Comparison of ENCODE assay signal across 16 mouse cellular contexts in the genomic region with DNA sequence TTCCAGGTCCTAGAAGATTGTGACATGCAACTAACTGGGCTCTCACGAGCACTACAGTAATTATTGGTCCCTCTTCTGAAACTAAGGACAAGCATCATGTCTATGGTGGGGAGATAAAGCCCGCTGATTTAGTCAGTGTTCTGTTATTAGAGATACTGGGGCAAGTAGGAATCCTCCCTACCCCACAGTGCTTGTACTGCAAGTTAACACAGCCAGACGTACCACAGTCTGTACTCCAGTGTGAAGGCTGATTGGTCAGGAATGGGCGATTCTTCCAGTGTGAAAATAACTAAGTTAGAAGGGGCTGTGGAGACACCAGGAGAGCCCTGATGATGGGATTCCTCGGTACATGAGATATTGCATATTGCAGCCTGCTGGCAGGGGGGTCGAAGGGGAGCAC. TPM values are rescaled to one million over a fixed set of nuclear protein-coding genes. Genes with fewer than 3 reads are reported as not detected.
A peak's percentile ranks its signal among the peaks of the same experiment; 100 is the strongest.
DNase-seq lines count a peak whose midpoint lies in the region; ATAC-seq and TF ChIP-seq lines count a peak whose summit lies in the region.
"Had no signal": no experiment of that assay in that cellular context is flagged by ENCODE, and none has a peak within 500 bp of the region (broad histone marks: within the 10 kb centered on the region; RNA-seq: fewer than 3 reads in every experiment).

No protein-coding gene starts in this region.

- peak; percentile 13 for DNase-seq in cerebellum, adult 9-10 months
- no peak for DNase-seq in cerebellum, adult 8-10 months
- DNase-seq in kidney, adult 2 months, result no peak
- DNase-seq in frontal cortex, postnatal 25 days (ENCODE audit: low spot score in 2 of 2), result no peak
- no peak for DNase-seq in T-cell, adult 2 months (ENCODE audit: low spot score)

- WGBS in kidney, embryonic 16.5 days, result 80% methylated on average over 6 of the region's 6 CpGs
- WGBS in kidney, adult 2 months, result 68% methylated on average over 6 of the region's 6 CpGs
- whole genome bisulfite sequencing in intestine, embryonic 15.5 days, result 82% methylated on average over 6 of the region's 6 CpGs

- peaks cover 28% of the 10 kb centered on the region for H3K36me3 ChIP-seq in kidney, embryonic 16.5 days (ENCODE audit: insufficient read depth, low read length)
- H3K36me3 ChIP-seq in kidney, adult 2 months (ENCODE audit: control insufficient read depth, insufficient read depth, low read length), result peaks cover 1% of the 10 kb centered on the region; the same call in 1 of the 2 replicates
- H3K36me3 ChIP-seq in intestine, embryonic 15.5 days, result peaks cover 19% of the 10 kb centered on the region

- H3K4me1 ChIP-seq in kidney, embryonic 16.5 days (ENCODE audit: insufficient read depth, low read length), result peaks cover 16% of the 10 kb centered on the region
- H3K4me1 ChIP-seq in kidney, adult 2 months (ENCODE audit: control insufficient read depth, insufficient read depth, low read length), result peaks cover 21% of the 10 kb centered on the region
- H3K4me1 ChIP-seq in intestine, embryonic 15.5 days (replicated peaks), result peaks cover 9% of the 10 kb centered on the region; the same call in 1 of the 2 replicates

- H3K9me3 ChIP-seq in kidney, embryonic 16.5 days (ENCODE audit: low read length), result no peaks in the 10 kb centered on the region
- H3K9me3 ChIP-seq in intestine, embryonic 15.5 days, result no peaks in the 10 kb centered on the region

- H3K9ac ChIP-seq in kidney, embryonic 16.5 days (replicated peaks; ENCODE audit: low read length), result no peak overlapping the region
- no peak overlapping the region for H3K9ac ChIP-seq in intestine, embryonic 15.5 days
- H3K9ac ChIP-seq: lung, embryonic 14.5 days had no signal

- no peaks in the 10 kb centered on the region for H3K27me3 ChIP-seq in kidney, embryonic 16.5 days (ENCODE audit: insufficient read depth, low read length)
- no peaks in the 10 kb centered on the region for H3K27me3 ChIP-seq in kidney, adult 2 months (replicated peaks; ENCODE audit: control insufficient read depth, insufficient read depth, low read length)
- H3K27me3 ChIP-seq in intestine, embryonic 15.5 days (replicated peaks), result no peaks in the 10 kb centered on the region
- H3K27me3 ChIP-seq: CH12.LX, Patski had no signal

- H3K27ac ChIP-seq in kidney, embryonic 16.5 days (ENCODE audit: low read length), result peak overlapping the region; percentile 60
- no peak overlapping the region; the same call in 1 of the 2 replicates for H3K27ac ChIP-seq in kidney, adult 2 months (ENCODE audit: insufficient read depth, low read depth, low read length)
- H3K27ac ChIP-seq in intestine, embryonic 15.5 days, result peak overlapping the region; percentile 70

- H3K4me2 ChIP-seq in kidney, embryonic 16.5 days (replicated peaks; ENCODE audit: low read depth, low read length), result no peak overlapping the region
- H3K4me2 ChIP-seq in intestine, embryonic 15.5 days (replicated peaks), result peak overlapping the region; percentile 20; the same call in 1 of the 2 replicates

- TF ChIP-seq POLR2A in kidney, adult 2 months (IDR thresholded peaks at IDR 0.05; ENCODE audit: low read depth, low read length), result no peak

- H3K4me3 ChIP-seq in kidney, embryonic 16.5 days (ENCODE audit: low read length), result no peak overlapping the region
- no peak overlapping the region for H3K4me3 ChIP-seq in kidney, adult 2 months (ENCODE audit: insufficient read depth, low read depth, low read length)
- no peak overlapping the region for H3K4me3 ChIP-seq in intestine, embryonic 15.5 days (replicated peaks)
- H3K4me3 ChIP-seq: myocyte had no signal

- no peak for ATAC-seq in kidney, embryonic 16.5 days (ENCODE audit: low FRiP score, low TSS enrichment)
- no peak; the same call in 1 of the 2 replicates for ATAC-seq in intestine, embryonic 15.5 days
- peak; percentile 47 for ATAC-seq in megakaryocyte progenitor cell, adult 5-6 weeks (replicated peaks; ENCODE audit: poor library complexity)

- no peak for TF ChIP-seq CTCF in kidney, adult 2 months (conservative IDR thresholded peaks at IDR 0.05; ENCODE audit: insufficient read depth, insufficient read length, low read depth, low read length)

RNA-seq across cellular contexts. Expression of a gene that starts 7.7 kb away (rescaled TPM):
- 70.2 and 77.9 TPM in 2 replicates for polyA plus RNA-seq in kidney, embryonic 16.5 days (2015; fragmentation: Nextera tagmentation; extraction: Ambion mirVana)
- 18.2 and 25.8 TPM in 2 replicates for polyA plus RNA-seq in kidney, adult 2 months (2012; rRNA removed)
- polyA plus RNA-seq in intestine, embryonic 15.5 days (2015; fragmentation: Nextera tagmentation; extraction: Ambion mirVana), result 72.8 and 73.2 TPM in 2 replicates
- 39.8 and 42.4 TPM in 2 replicates for total RNA-seq in megakaryocyte progenitor cell, adult 5-6 weeks (2015)
- 57.9 and 60.9 TPM in 2 replicates for total RNA-seq in megakaryocyte progenitor cell, adult 5-6 weeks (2017)

RNA-seq across cellular contexts. Expression of a gene that starts 7.8 kb away (rescaled TPM):
- 16.6 and 18.9 TPM in 2 replicates for polyA plus RNA-seq in kidney, embryonic 16.5 days (2015; fragmentation: Nextera tagmentation; extraction: Ambion mirVana)
- 45.8 and 46.2 TPM in 2 replicates for polyA plus RNA-seq in kidney, adult 2 months (2012; rRNA removed)
- 11.2 and 12.5 TPM in 2 replicates for polyA plus RNA-seq in intestine, embryonic 15.5 days (2015; fragmentation: Nextera tagmentation; extraction: Ambion mirVana)
- total RNA-seq in megakaryocyte progenitor cell, adult 5-6 weeks (2015), result 103 and 105 TPM in 2 replicates
- total RNA-seq in megakaryocyte progenitor cell, adult 5-6 weeks (2017), result 34.4 and 38.0 TPM in 2 replicates

RNA-seq across cellular contexts. Expression of a gene that starts 15.2 kb away (rescaled TPM):
- polyA plus RNA-seq in kidney, embryonic 16.5 days (2015; fragmentation: Nextera tagmentation; extraction: Ambion mirVana), result 2.6 and 2.7 TPM in 2 replicates
- polyA plus RNA-seq in kidney, adult 2 months (2012; rRNA removed), result 2.0 and 6.0 TPM in 2 replicates
- polyA plus RNA-seq in intestine, embryonic 15.5 days (2015; fragmentation: Nextera tagmentation; extraction: Ambion mirVana), result 3.8 and 4.1 TPM in 2 replicates
- not detected in 2 replicates for total RNA-seq in megakaryocyte progenitor cell, adult 5-6 weeks (2015)
- total RNA-seq in megakaryocyte progenitor cell, adult 5-6 weeks (2017), result not detected in 2 replicates
- total RNA-seq: left cerebral cortex, postnatal 25 days had no signal
- polyA plus RNA-seq: erythroblast, embryonic 14.5 days had no signal

RNA-seq across cellular contexts. Expression of a gene that starts 33.8 kb away (rescaled TPM):
- 1.7 and 2.0 TPM in 2 replicates for polyA plus RNA-seq in kidney, embryonic 16.5 days (2015; fragmentation: Nextera tagmentation; extraction: Ambion mirVana)
- polyA plus RNA-seq in kidney, adult 2 months (2012; rRNA removed), result 0.41 and 0.53 TPM in 2 replicates
- 3.5 and 4.4 TPM in 2 replicates for polyA plus RNA-seq in intestine, embryonic 15.5 days (2015; fragmentation: Nextera tagmentation; extraction: Ambion mirVana)
- 5.9 and 18.8 TPM in 2 replicates for total RNA-seq in megakaryocyte progenitor cell, adult 5-6 weeks (2015)
- total RNA-seq in megakaryocyte progenitor cell, adult 5-6 weeks (2017), result 4.2 and 6.8 TPM in 2 replicates
- total RNA-seq: adrenal gland, adult 18-20 months; CH12.LX; gastrocnemius, postnatal 36 days; left cerebral cortex, postnatal 25 days had no signal
- polyA plus RNA-seq: myocyte had no signal

RNA-seq across cellular contexts. Expression of a gene that starts 37.2 kb away (rescaled TPM):
- 8.3 and 8.8 TPM in 2 replicates for polyA plus RNA-seq in kidney, embryonic 16.5 days (2015; fragmentation: Nextera tagmentation; extraction: Ambion mirVana)
- polyA plus RNA-seq in kidney, adult 2 months (2012; rRNA removed), result 0.26 and 0.58 TPM in 2 replicates
- polyA plus RNA-seq in intestine, embryonic 15.5 days (2015; fragmentation: Nextera tagmentation; extraction: Ambion mirVana), result 36.3 and 38.9 TPM in 2 replicates
- 0.42 and 0.66 TPM in 2 replicates for total RNA-seq in megakaryocyte progenitor cell, adult 5-6 weeks (2015)
- total RNA-seq in megakaryocyte progenitor cell, adult 5-6 weeks (2017), result 0.79 and 3.6 TPM in 2 replicates
- total RNA-seq: gastrocnemius, postnatal 36 days had no signal
- polyA plus RNA-seq: myocyte had no signal
